Mouse (Mus musculus) T-helper 1 cell (primary cell): ENCODE results near the gene Nefh.

ENCODE experiments used
- in situ Hi-C: fragments of 300-600 bp; cut with MboI, MseI; formaldehyde crosslinking; loops from one replicate; pipeline ENCODE4 v1.15.1; 2025; ENCODE audit warnings: high pct_unique_total_duplicates

Nefh gene

DNA sequence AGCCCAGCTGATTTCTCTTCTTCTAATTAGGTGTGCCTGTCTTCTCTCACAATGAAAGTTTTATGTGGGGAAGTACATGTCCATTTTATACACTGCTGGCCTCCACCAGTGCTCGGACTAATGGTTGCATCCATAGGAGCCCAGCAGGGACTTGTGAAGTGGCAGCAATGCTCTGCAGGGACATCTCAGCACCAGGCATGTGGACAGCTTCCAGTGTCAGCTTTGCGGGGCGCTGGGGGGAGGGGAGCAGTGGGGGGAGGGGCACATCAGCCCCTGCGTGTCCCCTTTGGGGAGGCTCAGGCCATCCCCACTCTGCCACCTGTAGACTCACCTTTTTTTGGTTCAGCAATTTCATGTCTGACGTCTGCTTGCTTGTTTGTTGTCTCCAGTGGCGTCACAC lies 5.5 kb upstream of the Nefh start:
- in situ Hi-C loops = no loop called here

DNA sequence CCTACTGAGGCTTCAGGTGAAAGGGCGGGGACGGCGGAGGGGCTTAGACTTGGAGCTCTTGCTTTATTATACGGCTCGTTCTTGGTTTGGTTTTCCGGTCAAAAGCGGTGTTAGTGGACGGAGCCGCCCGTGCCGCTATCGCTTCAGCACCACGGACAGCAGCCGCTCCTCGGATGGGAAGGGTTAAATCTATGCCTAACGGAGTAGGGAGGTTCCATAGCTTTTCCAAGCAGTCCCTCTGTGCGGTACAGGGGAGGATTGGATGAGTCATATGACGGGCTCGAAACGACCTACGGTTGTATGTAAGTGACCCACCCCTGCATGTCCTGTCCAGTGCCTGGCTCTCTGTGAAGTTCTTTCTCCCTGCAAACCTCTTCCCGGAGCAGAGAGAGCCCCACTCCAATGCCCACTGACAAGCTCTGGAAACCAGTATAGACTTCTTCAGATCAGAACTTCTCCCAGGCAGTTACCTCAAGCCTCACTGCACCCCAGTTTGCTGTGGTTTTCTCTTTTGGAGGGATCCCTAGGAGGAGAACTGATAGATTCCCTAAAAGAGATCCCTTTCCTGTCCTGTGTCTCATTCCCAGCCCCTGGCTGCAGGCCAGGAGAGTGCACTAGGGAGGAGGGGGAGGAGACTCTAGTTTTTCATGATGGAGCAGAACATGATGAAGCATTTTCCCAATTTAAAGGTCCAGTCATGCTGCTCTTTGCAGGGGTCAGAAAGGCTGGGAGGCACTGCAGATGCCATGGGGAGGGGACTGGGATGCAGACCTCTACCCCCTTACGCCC lies 1.6 kb upstream of the Nefh start:
- in situ Hi-C loops = no loop called here

DNA sequence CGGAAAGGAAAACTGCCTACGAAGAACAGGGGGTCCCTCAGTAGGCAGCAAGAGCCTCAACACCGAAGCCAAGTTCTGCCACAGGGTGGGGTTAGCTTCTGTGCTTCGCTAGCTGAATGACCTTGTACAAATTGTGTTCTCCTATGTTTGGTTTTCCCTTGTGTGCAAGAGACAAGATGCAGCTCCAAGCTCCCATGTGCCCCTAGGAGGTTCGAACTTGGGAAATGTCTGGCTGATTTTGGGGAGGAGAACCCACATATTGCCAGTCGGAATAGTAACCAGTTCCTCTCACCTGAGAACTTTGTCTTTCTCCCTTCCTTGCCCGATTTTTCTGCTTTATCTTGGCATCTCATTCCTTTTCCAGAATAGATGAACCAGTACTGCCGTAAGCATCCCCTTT lies 928 bp upstream of the Nefh start:
- in situ Hi-C loops = no loop called here

DNA sequence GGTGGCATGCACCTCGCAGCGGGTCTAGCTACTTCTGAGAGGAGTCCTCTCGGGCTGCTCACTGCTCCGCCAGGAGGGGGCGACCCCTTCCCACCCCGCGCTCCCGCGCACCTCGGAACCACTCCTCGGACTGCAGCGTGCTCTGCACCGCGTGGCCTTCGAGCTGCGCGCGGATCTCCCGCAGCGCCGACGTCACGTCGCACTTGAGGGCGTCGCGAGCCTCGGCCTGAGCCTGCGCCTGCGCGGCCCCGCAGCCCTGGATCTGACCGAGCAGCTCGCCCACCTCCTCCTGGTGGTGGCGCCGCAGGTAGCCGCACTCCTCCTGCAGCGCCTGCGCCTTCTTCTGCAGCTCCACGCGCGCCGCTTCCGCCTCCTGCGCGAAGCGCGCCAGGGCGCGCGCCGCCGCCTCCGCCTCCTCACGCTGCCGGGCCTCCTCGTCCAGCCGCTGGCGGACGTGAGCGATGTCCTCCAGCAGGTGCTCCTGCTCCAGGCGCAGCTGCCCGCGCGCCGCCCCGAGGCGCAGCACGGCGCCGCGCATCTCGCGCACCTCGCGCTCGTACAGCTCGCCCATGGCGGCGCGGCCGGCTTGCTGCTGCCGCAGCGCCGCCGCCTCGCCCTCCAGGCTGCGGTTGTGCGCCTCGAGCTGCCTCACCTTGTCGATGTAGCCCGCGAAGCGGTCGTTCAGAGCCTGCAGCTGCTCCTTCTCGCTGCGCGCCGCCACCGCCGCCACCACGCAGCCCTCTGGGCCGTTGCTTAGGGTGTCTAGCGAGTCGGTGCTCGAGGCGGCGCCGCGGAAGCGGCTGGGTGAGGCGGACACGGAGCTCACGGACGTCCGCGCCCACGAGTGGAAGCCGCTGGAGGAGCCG lies 684 bp downstream of the Nefh start:
- in situ Hi-C loops = no loop called here

DNA sequence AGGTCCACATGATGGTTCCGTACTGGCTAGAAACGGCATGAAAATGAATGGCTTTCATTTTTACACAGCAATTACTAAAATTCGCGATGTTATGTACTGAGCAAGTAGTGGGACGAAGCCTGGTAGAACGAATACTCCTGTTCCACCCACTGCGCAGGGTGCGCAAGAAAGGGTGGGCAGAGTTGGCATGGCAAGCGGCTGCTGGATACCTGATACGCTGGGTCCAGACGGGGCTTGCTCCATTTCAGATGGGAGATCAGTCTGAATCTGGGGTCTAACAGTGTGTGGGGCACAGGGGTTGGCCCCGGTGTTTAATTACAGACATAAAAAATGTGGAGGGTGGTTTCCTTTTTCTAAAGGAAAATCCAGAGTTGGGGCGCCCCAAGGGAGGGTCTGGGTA lies 1.3 kb downstream of the Nefh start:
- in situ Hi-C loops = no loop called here

DNA sequence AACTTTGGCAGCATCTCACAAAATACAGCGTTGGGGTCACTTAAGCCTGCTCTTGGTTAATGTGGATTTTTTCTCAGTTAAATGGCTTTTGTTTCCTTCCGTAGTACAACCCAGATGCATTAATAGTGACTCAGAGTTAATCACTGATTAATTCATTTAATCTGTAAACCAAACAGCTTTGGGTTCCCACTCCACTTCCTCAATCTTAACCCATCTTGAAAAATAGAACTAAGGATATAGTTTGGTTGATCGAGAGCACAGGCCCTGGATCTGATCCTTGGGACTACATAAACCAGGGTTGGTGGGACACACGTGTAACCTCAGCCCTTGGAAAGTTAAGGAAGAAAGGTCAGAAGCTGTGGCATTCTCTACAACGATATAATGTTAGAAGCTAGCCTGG lies 11.6 kb downstream of the Nefh start:
- in situ Hi-C loops = no loop called here

DNA sequence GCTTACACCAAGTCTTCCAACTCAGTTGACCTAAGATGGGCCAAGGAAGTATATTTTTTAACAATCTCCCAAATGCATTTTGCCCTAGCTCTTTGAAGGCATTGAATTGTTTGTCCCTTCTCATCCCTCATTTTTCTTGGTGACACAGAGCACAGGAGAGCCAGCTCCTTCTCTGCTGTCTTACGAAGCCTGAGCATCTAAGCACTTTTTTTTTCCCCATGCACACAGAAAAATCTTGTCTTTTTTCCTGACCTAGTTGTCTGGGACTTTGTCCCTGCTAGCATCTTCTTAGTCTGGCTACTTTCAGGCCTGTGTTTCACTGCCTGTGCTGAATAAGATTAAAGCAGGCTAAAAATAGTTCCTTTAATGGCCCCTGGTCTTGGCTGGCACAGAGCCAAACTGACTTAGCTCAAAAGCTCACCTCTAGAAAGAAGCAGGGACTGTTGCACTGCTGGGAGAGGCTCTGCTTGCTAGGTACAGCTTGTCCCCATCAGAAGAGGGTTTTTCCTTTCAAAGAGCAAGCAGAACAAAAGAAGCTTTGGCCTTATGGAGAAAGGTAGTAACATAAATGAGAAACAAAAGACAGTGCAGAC lies 16.8 kb downstream of the Nefh start:
- in situ Hi-C loops = no loop called here

DNA sequence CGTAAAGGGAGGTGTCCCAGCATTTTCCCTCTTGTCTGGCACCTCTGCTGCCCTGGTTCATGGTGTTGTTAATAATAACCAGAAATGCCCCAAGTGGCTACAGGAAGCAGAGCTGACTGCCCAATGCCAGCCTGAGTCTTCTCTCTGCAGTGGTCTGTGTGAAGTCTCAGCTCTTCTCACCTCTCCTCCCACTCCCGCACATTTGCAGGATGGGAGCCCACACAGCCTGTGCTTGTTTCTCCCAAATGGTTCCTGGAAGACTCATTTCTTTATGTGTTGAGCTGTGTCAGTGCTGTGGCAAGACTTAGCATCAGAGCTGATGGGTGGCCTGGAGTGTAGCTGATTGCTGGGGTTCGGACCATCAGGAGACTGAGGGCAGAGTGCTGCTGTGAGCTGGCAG lies 20.6 kb downstream of the Nefh start:
- in situ Hi-C loops = no loop called here

DNA sequence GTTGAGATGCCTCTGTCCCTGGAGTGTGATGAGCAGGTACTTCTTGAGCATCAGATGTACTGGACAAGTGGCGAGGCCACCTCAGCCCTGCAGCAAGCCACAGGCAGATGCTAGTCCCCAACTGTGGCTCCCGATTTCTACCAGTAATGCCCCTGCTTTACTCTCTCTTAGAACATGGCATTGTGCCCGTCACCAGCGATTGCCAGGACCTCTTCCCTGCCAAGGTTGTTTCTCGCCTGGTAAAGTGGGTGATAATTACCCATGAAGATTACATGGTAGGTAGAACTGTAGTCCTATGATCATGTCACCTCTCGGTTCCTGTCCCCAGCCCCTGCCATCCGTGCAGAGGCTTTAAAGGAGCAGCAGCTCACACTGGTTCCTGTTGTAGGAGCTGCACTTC lies 26.1 kb downstream of the Nefh start:
- in situ Hi-C loops = loop anchor here (5.0 kb wide), 1 partner anchor 686 kb away; no protein-coding TSS in a partner anchor

DNA sequence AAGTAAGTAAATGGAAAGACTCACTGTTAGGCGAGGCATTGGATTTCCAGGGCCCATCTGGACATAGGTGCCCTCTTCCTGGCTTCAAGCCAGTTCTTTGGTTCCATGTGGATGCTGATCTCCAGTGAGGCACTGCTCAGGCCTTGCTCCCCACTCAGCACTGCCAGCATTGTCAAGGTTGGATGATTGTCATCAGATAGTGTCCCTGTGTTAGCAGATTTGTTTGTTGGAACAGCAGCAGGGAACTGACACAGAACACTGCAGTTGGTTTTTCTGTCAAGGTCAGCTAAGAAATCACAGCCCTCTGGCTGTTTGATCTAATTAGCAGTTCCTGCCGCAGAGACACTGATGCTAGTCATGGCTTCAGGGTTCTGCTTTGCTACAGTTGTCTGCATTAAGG lies 26.6 kb downstream of the Nefh start:
- in situ Hi-C loops = loop anchor here (5.0 kb wide), 1 partner anchor 686 kb away; no protein-coding TSS in a partner anchor

DNA sequence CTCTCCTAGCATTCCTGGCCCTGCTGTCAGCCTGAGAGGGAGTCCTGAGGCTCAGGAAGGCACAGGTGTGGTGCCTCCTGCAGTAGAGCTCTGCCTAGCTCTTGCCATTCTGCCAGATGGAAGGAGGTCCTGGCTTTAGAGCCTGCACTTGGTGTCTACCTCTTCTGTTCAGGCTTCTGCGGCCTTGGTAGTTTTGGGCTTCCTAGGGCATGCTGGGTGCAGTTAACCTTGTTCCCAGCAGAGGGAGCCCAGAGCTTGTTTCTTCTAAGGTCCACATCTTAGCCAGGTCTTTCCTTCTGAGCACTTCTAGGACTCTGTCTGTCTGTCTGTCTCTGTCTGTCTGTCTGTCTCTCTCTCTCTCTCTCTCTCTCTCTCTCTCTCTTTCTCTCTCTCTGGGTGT lies 31.8 kb downstream of the Nefh start:
- in situ Hi-C loops = loop anchor here (10.0 kb wide), 1 partner anchor 59 kb away; no protein-coding TSS in a partner anchor

DNA sequence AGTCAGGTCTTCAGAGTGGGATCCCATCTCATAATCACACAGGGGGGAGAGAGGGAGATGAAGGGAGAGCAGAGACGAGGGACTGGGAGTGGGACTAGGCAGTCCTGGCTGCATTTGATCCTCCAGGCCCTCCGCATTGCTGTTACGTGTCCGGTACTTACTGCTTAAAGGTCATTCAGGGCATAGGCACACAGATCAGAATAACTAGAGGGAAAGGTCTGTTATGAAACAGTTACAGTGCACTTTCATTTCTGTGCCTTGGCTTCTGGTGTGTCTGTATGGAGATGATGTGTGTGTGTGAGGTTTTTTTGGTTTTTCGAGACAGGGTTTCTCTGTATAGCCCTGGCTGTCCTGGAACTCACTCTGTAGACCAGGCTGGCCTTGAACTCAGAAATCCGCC lies 41.6 kb downstream of the Nefh start:
- in situ Hi-C loops = no loop called here

DNA sequence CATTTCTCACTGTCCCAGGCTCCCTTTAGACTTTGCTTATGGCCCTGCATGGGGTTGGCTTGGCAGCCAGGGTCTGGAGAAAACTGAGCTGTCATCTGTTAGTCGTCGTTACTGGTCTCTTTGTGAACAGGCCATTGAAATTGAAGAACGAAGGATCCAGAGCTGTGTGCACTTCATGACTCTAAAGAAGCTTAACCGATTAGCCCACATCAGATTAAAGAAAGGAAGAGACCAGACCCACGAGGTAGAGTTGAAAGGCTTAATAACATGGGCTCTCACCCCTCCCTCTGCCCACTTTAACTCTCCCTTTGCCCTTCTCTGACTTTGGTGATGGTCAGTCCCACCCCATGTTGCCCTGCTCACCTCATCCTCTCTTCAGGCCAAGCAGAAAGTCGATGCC lies 45.9 kb downstream of the Nefh start:
- in situ Hi-C loops = no loop called here

DNA sequence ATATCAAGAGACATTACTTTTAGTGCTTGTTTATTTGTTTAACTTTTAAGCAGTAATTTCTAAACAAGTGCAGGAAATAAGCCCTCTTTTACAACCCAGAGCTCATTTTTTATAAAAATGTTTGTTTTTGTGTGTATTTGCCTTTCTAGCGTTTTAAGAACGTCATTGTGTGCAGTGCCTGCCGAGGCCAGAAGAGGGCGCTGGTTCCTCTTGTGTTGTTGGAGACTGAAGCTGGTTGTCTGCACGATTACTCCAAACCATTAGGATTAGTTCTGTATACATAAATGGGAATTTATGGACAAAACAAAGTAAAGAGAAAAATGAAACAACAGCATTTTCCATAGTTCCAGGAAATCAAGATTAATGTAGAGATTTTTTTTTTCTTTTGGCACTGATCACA lies 47.4 kb downstream of the Nefh start:
- in situ Hi-C loops = no loop called here

DNA sequence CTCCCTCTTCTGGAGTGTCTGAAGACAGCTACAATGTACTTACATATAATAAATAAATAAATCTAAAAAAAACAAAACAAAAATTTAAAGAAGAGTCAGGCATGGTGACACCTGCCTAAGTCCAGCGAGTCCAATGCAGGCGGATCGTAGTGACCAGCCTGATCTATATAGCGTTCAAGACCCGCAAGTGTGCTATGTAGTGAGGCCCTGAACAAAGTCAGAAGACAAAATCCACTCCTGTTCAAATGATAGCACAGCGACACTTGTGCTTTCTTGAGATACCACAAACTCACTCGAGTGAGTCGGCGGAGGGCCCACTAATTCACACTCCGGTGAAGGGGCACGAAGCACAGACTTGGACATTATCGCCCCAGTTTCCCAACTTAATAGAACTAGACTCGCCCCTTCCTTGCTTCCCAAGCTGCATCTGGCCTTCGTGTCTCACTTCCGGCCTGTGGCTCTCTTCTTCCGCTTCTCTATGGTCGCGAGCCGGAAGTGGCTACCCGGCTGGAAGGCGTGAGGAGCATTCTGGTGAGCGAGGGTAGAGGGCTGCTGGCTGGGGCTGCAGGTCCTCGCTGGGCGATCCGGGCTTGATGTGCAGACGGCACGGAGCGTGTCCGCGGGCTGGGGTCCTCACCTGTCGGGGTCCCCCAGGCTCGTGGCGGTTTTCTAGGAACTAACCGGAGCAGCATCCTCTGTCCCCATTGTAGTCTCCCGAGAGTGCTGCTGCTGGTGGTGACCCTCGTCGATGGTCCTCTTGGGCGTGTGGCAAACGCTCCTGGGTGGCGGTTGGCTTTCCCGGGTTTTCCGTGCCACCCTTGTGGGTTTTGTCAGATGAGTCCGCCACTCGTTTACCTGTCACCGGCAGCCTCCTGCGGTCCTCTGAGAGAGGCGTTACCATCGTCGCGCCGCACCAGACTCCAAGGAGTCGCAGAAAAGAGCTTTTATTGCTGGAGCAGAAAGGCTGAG lies 52.7 kb downstream of the Nefh start, which contains the start of gene Thoc5:
Gene Thoc5 (plus strand): TSS at position 473 of the 969 bp plus-strand sequence.
- in situ Hi-C loops = no loop called here
